Mouse (Mus musculus) sigmoid colon, adult 10 weeks (tissue): Measurements from ENCODE around the gene Gm5426. TPM values are rescaled to one million over a fixed set of nuclear protein-coding genes. Genes with fewer than 3 reads are reported as not detected.

Experiments
- polyA plus RNA-seq: library from polyadenylated mRNA; stranded (reverse); fragments of 350-450 nt; fragmentation: Illumina TruSeq; extraction: RNeasy Lipid Tissue Mini Kit (QIAGEN cat#74804); gene quantifications from one replicate; pipeline ENCODE4 v1.2.3, GENCODE M21; 2014; ENCODE audit warnings: low read depth, low replicate concordance

Gm5426 gene
- polyA plus RNA-seq, result not detected

GRCm38 (mm10) chr10:96136451-96136850, at the start of gene Gm5426:
Gm5426 (plus strand) TSS chr10:96136603.

Other genes starting within 250 kb of the Gm5426 start
- 108 TPM for gene Eea1, start 196.0 kb upstream of the Gm5426 start, polyA plus RNA-seq